Mouse (Mus musculus): ENCODE measurements around the gene Pim2.

- TF ChIP-seq CTCF (IDR thresholded peaks at IDR 0.05; ENCODE audit: borderline replicate concordance, control insufficient read depth, extremely low read depth, insufficient read depth, low read length, poor library complexity) (no peak), POLR2A (IDR thresholded peaks at IDR 0.05; ENCODE audit: control insufficient read depth, extremely low read depth, insufficient read depth, low read length, poor library complexity) (no peak)
Observed at GRCm38 (mm10) chrX:7904441-7904840, 26.4 kb downstream of the Pim2 start.

Measured in thymus, adult 2 months (tissue).